Mouse (Mus musculus) CH12.LX (cell line): Measurements from ENCODE around the gene Dnaaf1.

Experiments used
- BHLHE40 ChIP-seq: IDR thresholded peaks from 2 replicates; pipeline ENCODE4 v1.6.1; 2011; ENCODE audit warnings: mild to moderate bottlenecking, low read depth, low read length, improper control_type of control experiment
- CTCF ChIP-seq, 2 experiments: IDR thresholded peaks in 1 of 2; conservative IDR thresholded peaks in 1 of 2; 2 replicates each; pipeline ENCODE4 v1.5.1; 2011 to 2012; ENCODE audit warnings: low read depth in 2 of 2, low read length in 2 of 2, improper control_type of control experiment in 1 of 2, inconsistent platforms in 1 of 2, mild to moderate bottlenecking in 1 of 2, moderate library complexity in 1 of 2
- E2F4 ChIP-seq: IDR thresholded peaks from 2 replicates; pipeline ENCODE4 v1.6.1; 2011; ENCODE audit warnings: low read depth, low read length, improper control_type of control experiment; ENCODE audit not compliant: insufficient replicate concordance
- GABPA ChIP-seq: IDR thresholded peaks from 2 replicates; pipeline ENCODE4 v1.6.1; 2012; ENCODE audit warnings: low read depth, low read length, improper control_type of control experiment, inconsistent platforms; ENCODE audit not compliant: insufficient replicate concordance
- JUND ChIP-seq: conservative IDR thresholded peaks from 2 replicates; pipeline ENCODE4 v1.6.1; 2011; ENCODE audit warnings: low read depth, low read length, improper control_type of control experiment
- POLR2A ChIP-seq: IDR thresholded peaks from 2 replicates; pipeline ENCODE4 v1.6.1; 2011; ENCODE audit warnings: low read depth, mild to moderate bottlenecking, improper control_type of control experiment, low read length
- SIN3A ChIP-seq: IDR thresholded peaks from 2 replicates; pipeline ENCODE4 v1.6.1; 2012; ENCODE audit warnings: low read length, improper control_type of control experiment, inconsistent platforms
- USF1 ChIP-seq: IDR thresholded peaks from 2 replicates; pipeline ENCODE4 v1.6.1; 2014; ENCODE audit warnings: low read depth, mild to moderate bottlenecking, inconsistent platforms, low read length, improper control_type of control experiment
- ZNF384 ChIP-seq: IDR thresholded peaks from 2 replicates; pipeline ENCODE4 v1.6.1; 2012; ENCODE audit warnings: low read depth, low read length, improper control_type of control experiment, inconsistent platforms

- TF ChIP-seq USF1: no peak
- no peak for TF ChIP-seq CTCF (conservative IDR thresholded peaks at IDR 0.05 in 1 of 2, IDR thresholded peaks at IDR 0.05 in 1 of 2; ENCODE audit: low read depth in 2 of 2, low read length in 2 of 2)
- TF ChIP-seq JUND: no peak
- no peak for TF ChIP-seq E2F4
- TF ChIP-seq POLR2A: no peak
- TF ChIP-seq SIN3A: no peak
- no peak for TF ChIP-seq BHLHE40
- no peak for TF ChIP-seq GABPA
- no peak for TF ChIP-seq ZNF384
Measured at GRCm38 (mm10) chr8:119552967-119553366, 22.1 kb upstream of the Dnaaf1 start.
